Mouse (Mus musculus) midbrain, embryonic 12.5 days (tissue): ENCODE results near the gene Adam11. TPM values are rescaled to one million over a fixed set of nuclear protein-coding genes. Genes with fewer than 3 reads are reported as not detected.

Experiments
- ATAC-seq: fragments of 200-750 bp; cut with Nextera tagmentation; 2 replicates; pipeline ENCODE4 v1.8.0; 2017; ENCODE audit warnings: low read depth, moderate TSS enrichment, moderate library complexity; ENCODE audit not compliant: low FRiP score
- H3K27ac ChIP-seq: fragments of 300-500 bp; sonication (generic); replicated peaks from 2 replicates; pipeline ENCODE4 v1.5.1; 2016; ENCODE audit warnings: mild to moderate bottlenecking
- H3K27me3 ChIP-seq: fragments of 300-500 bp; sonication (generic); 2 replicates; pipeline ENCODE4 v1.6.1; 2016; ENCODE audit warnings: mild to moderate bottlenecking
- H3K36me3 ChIP-seq: fragments of 300-500 bp; sonication (generic); 2 replicates; pipeline ENCODE4 v1.6.1; 2016
- H3K4me1 ChIP-seq: fragments of 300-500 bp; sonication (generic); 2 replicates; pipeline ENCODE4 v1.6.1; 2016
- H3K4me2 ChIP-seq: fragments of 300-500 bp; sonication (generic); replicated peaks from 2 replicates; pipeline ENCODE4 v1.6.1; 2016; ENCODE audit warnings: mild to moderate bottlenecking, moderate library complexity
- H3K4me3 ChIP-seq: fragments of 300-500 bp; sonication (generic); 2 replicates; pipeline ENCODE4 v1.5.1; 2016; ENCODE audit warnings: mild to moderate bottlenecking
- H3K9ac ChIP-seq: fragments of 300-500 bp; sonication (generic); replicated peaks from 2 replicates; pipeline ENCODE4 v1.6.1; 2016; ENCODE audit warnings: mild to moderate bottlenecking, moderate library complexity
- H3K9me3 ChIP-seq: fragments of 300-500 bp; sonication (generic); 2 replicates; pipeline ENCODE4 v1.6.1; 2016; ENCODE audit warnings: mild to moderate bottlenecking
- WGBS: fragments of 180-500 bp; shearing (Covaris S2); methylation state at CpG from one replicate; pipeline ENCODE4 v1.1.7; 2016; 5-methylcytosine and 5-hydroxymethylcytosine counted together
- polyA plus RNA-seq: library from polyadenylated mRNA; unstranded; fragments of >200 nt; fragmentation: Nextera tagmentation; extraction: Ambion mirVana; gene quantifications from 2 replicates; pipeline ENCODE4 v1.2.1, GENCODE M21; 2016

Gene Adam11
- polyA plus RNA-seq, 1 experiment from 2014 or later: 28.8 TPM

GRCm38 (mm10) chr11:102772771-102773700 is 11.8 kb downstream of the Adam11 start:
- 66% methylated on average over 18 of the region's 18 CpGs for WGBS
- Histone ChIP-seq H3K9ac (peak overlapping the region; percentile 49; the same call in 1 of the 2 replicates), H3K27ac (peak overlapping the region; percentile 90), H3K4me2 (peak overlapping the region; percentile 36), H3K9me3 (no peaks in the 10 kb centered on the region), H3K36me3 (peaks cover 9% of the 10 kb centered on the region; the same call in 1 of the 2 replicates), H3K4me1 (peaks cover 60% of the 10 kb centered on the region), H3K27me3 (peaks cover 28% of the 10 kb centered on the region), H3K4me3 (no peak overlapping the region)
- no peak for ATAC-seq

- Histone ChIP-seq H3K27me3 (peaks cover 32% of the 10 kb centered on the region), H3K4me1 (peaks cover 61% of the 10 kb centered on the region)
- WGBS: under 1% methylated on average over 46 of the region's 46 CpGs
Measured at GRCm38 (mm10) chr11:102773713-102774611, 12.7 kb downstream of the Adam11 start.

DNA sequence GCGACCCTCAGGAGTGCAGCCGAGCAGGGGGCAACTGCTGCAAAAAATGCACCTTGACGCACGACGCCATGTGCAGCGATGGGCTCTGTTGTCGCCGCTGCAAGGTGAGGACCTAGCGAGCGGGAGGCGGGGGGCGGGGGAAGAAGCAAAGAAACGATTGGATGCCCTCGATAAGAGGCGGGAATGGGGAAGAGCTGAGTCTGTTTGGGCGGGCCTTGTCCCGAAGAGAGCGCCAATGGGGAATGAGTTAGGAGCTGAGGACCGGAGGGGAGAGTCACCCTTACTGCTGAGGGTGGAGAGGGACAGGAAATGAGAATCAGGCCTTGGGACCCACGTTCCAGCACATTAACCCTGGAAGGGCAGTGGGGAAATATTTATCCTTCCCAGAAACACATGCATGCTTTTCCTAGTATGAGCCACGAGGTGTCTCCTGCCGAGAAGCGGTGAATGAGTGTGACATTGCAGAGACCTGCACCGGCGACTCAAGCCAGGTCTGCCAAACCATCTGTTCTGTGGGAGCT is 13.4 kb downstream of the Adam11 start:
- Histone ChIP-seq H3K4me3 (peak overlapping the region; percentile 60), H3K36me3 (peaks cover 9% of the 10 kb centered on the region; the same call in 1 of the 2 replicates), H3K27ac (peak overlapping the region; percentile 90), H3K4me1 (peaks cover 59% of the 10 kb centered on the region), H3K9ac (peak overlapping the region; percentile 78), H3K4me2 (peak overlapping the region; percentile 93), H3K27me3 (peaks cover 34% of the 10 kb centered on the region), H3K9me3 (no peaks in the 10 kb centered on the region)
- ATAC-seq: peak; percentile 75
- 3% methylated on average over 25 of the region's 25 CpGs for WGBS

More at GRCm38 (mm10) chr11:102773713-102774611, 12.7 kb downstream of the Adam11 start:
- H3K9me3 ChIP-seq: no peaks in the 10 kb centered on the region
- H3K4me2 ChIP-seq: peak overlapping the region; percentile 93
- peak; percentile 24 for ATAC-seq
- peaks cover 9% of the 10 kb centered on the region; the same call in 1 of the 2 replicates for H3K36me3 ChIP-seq
- peak overlapping the region; percentile 78 for H3K9ac ChIP-seq
- peak overlapping the region; percentile 90 for H3K27ac ChIP-seq
- peak overlapping the region; percentile 60 for H3K4me3 ChIP-seq

GRCm38 (mm10) chr11:102777598-102777997 is 16.4 kb downstream of the Adam11 start:
- H3K27ac ChIP-seq: peak overlapping the region; percentile 47
- peaks cover 36% of the 10 kb centered on the region for H3K4me1 ChIP-seq
- H3K27me3 ChIP-seq: peaks cover 24% of the 10 kb centered on the region
- peaks cover 9% of the 10 kb centered on the region; the same call in 1 of the 2 replicates for H3K36me3 ChIP-seq
- peak overlapping the region; percentile 48; the same call in 1 of the 2 replicates for H3K9ac ChIP-seq
- no peaks in the 10 kb centered on the region for H3K9me3 ChIP-seq
- ATAC-seq: no peak
- peak overlapping the region; percentile 23 for H3K4me3 ChIP-seq
- peak overlapping the region; percentile 45 for H3K4me2 ChIP-seq
- WGBS: 29% methylated on average over 19 of the region's 21 CpGs

- H3K9ac ChIP-seq: peak overlapping the region; percentile 48; the same call in 1 of the 2 replicates
- WGBS: 33% methylated on average over 14 of the region's 14 CpGs
- H3K27ac ChIP-seq: no peak overlapping the region
- peaks cover 9% of the 10 kb centered on the region; the same call in 1 of the 2 replicates for H3K36me3 ChIP-seq
- H3K27me3 ChIP-seq: peaks cover 24% of the 10 kb centered on the region
- H3K4me3 ChIP-seq: no peak overlapping the region; the same call in 1 of the 2 replicates
- peaks cover 31% of the 10 kb centered on the region for H3K4me1 ChIP-seq
- ATAC-seq: no peak
- peak overlapping the region; percentile 45 for H3K4me2 ChIP-seq
- H3K9me3 ChIP-seq: no peaks in the 10 kb centered on the region
Measured at GRCm38 (mm10) chr11:102778165-102778564, 16.9 kb downstream of the Adam11 start.

- H3K9ac ChIP-seq: no peak overlapping the region
Measured at GRCm38 (mm10) chr11:102778597-102778996, 17.4 kb downstream of the Adam11 start.

DNA sequence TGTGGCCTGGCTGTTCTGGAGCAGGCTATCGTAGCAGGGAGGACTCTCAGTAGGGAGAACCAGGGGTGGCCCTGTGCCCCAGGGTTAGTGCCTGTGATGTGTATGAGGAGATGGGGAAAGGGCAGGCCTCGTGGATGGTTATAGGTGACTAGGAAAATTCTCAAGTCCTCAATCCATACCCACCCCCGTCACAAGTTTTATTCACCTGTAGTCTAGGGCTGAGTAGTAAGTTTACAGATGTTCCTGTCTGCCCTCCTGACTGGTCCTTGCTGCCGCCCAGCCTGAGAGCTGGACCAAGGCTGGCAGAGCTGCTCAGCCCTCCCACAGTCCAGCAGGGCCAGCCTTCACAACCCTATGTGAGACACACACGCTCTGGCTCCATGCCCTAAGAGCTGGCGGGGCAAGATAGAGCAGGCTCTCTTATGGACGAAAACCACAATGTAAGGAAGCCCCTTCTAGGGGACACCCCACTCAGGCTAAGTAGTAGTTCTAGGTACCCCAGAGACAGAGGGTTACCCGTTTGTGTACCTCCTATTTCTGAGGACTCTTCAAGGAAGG is 17.9 kb downstream of the Adam11 start:
- H3K4me3 ChIP-seq: no peak overlapping the region
- H3K4me1 ChIP-seq: peaks cover 24% of the 10 kb centered on the region
- no peaks in the 10 kb centered on the region for H3K9me3 ChIP-seq
- H3K27ac ChIP-seq: no peak overlapping the region
- H3K27me3 ChIP-seq: peaks cover 24% of the 10 kb centered on the region
- H3K36me3 ChIP-seq: peaks cover 9% of the 10 kb centered on the region; the same call in 1 of the 2 replicates
- H3K9ac ChIP-seq: no peak overlapping the region
- no peak overlapping the region for H3K4me2 ChIP-seq
- ATAC-seq: no peak
- 80% methylated on average over 8 of the region's 8 CpGs for WGBS

More at GRCm38 (mm10) chr11:102778597-102778996, 17.4 kb downstream of the Adam11 start:
- WGBS: 34% methylated on average over 5 of the region's 5 CpGs
- ATAC-seq: no peak
- Histone ChIP-seq H3K9me3 (no peaks in the 10 kb centered on the region), H3K27me3 (peaks cover 24% of the 10 kb centered on the region), H3K27ac (no peak overlapping the region), H3K4me2 (no peak overlapping the region), H3K36me3 (peaks cover 9% of the 10 kb centered on the region; the same call in 1 of the 2 replicates), H3K4me1 (peaks cover 26% of the 10 kb centered on the region), H3K4me3 (no peak overlapping the region)

DNA sequence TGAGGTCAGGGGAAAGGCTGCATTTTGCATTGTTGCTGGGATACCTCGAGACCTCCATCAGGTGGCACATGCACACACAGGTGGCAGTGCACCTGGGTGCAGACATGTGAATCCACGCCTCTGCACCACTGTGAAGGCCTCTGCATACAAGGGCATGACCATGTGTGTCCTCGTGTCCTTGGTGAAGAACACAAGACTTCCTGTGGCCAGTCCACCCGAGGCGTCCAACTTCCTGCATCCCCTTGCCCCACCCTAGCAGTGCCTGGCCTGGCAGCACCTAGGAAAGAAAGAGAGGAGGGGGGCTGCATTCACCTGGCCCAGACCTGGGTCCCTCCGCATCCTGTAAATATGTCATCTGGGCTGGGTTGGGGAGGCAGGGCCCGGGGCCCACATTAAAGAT is 18.6 kb downstream of the Adam11 start:
- Histone ChIP-seq H3K9ac (no peak overlapping the region), H3K9me3 (no peaks in the 10 kb centered on the region), H3K27me3 (peaks cover 24% of the 10 kb centered on the region), H3K4me3 (no peak overlapping the region), H3K36me3 (peaks cover 9% of the 10 kb centered on the region; the same call in 1 of the 2 replicates), H3K4me2 (no peak overlapping the region), H3K27ac (no peak overlapping the region), H3K4me1 (peaks cover 20% of the 10 kb centered on the region)
- 85% methylated on average over 7 of the region's 7 CpGs for WGBS
- ATAC-seq: no peak

GRCm38 (mm10) chr11:102780271-102780985 is 19.2 kb downstream of the Adam11 start:
- no peak for ATAC-seq
- Histone ChIP-seq H3K4me1 (peaks cover 14% of the 10 kb centered on the region), H3K9me3 (no peaks in the 10 kb centered on the region), H3K27me3 (peaks cover 24% of the 10 kb centered on the region), H3K4me2 (no peak overlapping the region), H3K9ac (no peak overlapping the region), H3K4me3 (no peak overlapping the region), H3K27ac (no peak overlapping the region), H3K36me3 (peaks cover 9% of the 10 kb centered on the region; the same call in 1 of the 2 replicates)
- WGBS: 52% methylated on average over 11 of the region's 11 CpGs

DNA sequence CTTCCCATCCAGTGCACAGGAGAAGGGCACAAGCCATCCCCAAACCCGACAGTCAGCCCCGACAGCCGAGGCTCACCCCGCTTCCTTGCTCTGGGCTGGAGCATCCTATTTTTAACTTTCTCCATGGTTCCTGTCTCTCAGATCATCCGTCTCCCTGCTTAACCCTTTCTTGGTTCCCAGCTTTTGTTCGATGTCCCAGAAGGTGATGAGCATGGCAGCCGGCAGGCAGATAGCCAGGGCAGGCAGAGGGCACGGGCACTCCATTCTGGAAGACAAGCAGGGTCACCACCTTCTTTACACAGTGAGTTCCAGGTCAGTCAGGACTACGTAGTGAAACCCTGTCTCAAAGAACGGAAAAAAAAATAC is 19.7 kb downstream of the Adam11 start:
- Histone ChIP-seq H3K4me2 (no peak overlapping the region), H3K4me3 (no peak overlapping the region), H3K36me3 (peaks cover 9% of the 10 kb centered on the region; the same call in 1 of the 2 replicates), H3K27me3 (peaks cover 23% of the 10 kb centered on the region), H3K9ac (no peak overlapping the region), H3K9me3 (no peaks in the 10 kb centered on the region), H3K27ac (no peak overlapping the region), H3K4me1 (peaks cover 12% of the 10 kb centered on the region)
- ATAC-seq: no peak
- 74% methylated on average over 10 of the region's 10 CpGs for WGBS
